Mouse (Mus musculus): ENCODE measurements around the gene Rad51ap2.
A peak's percentile ranks its signal among the peaks of the same experiment; 100 is the strongest.

Rad51ap2 gene

DNA sequence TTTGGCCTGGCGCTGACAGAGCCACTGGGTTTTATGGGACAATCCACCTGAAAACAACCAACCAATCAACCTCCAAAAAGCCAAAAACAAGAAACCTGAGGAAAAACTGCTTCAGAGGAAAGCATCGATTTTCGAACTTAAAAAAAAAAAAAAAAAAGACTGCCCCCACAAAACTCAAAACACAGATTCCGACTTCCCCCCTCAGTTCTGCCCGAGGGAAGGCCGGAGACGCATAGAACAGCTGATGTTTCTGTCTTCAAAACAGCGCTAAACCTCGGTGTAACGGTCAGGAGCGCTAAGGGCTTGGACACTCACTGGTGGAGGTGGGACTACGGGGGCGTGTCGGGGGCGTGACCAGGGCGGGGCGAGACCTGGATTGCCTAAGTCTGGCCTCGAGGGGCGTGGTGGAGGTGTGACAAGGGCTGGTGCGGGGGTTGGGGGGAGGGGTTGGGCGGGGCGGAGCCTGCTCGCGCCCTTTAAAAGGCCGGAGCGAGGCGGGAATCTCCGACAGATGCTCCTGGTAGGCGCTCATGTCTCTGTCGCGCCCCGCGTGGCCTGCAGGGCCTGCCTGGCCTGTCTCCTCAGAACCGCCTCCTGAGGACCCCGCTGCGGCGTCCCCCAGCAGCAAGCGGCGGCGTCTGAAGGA is at the start of gene Rad51ap2:
Gene Rad51ap2 (plus strand): TSS at position 531 of the 646 bp plus-strand sequence.
- DNase-seq (ENCODE audit: low read depth, low spot score): peak; percentile 9

DNA sequence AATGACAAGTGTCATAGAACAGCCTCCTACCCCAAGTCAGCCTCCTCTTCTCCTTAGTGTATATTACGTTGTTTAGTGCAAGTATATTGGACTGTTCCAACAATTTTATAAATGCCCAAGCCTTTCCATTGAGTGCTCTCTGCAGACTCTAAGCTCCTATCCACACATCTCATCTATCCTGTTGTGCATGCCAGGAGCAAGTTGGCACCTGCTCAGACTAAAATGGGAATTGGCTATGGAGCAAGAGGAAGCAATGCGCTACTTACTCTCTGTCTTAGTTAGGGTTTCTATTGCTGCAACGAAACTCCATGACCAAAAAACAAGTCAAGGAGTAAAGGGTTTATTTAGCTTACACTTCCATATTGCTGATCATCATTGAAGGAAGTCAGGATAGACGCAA is 48.2 kb upstream of the Rad51ap2 start:
- no peak for DNase-seq (ENCODE audit: low read depth, low spot score)

DNA sequence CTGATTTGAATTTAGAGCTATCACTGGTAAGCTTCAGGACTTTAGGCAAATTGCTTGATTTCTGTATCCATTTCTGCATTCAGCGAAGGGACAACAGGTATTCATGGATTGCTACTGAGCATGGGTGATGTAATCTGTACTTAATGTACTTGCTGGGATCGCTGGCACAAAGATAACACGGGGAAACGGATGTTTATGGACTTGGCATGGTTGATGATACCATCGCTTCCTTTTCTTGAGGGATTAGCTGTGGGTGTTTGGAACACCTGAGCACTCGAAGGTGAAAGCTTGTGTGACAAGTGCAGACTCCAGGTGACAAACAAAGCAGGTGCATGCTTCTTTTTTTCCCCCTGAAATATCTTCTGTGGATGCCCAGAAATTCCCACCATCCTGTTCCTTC is 37.8 kb upstream of the Rad51ap2 start:
- DNase-seq (ENCODE audit: low read depth, low spot score): no peak

DNA sequence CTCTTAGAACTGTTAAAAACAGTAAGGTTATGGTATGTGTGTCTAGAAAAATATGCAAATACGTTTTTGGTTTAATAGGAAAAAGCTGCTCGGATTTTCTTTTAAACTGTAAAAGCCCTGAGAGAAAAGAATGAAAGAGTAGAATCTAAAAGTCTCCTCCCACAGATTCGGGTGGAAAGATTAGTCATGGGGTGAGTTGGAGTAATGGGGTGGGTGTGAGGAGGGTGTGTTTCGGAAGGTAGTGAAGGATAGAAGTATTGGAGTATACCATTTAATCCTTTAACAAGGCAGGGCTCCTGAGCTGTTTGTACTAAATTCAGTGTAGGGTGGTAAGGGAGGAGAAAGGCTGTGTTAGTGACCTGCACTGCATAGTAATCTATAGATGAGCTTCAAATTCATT is 28.5 kb upstream of the Rad51ap2 start:
- DNase-seq (ENCODE audit: low read depth, low spot score): no peak

DNA sequence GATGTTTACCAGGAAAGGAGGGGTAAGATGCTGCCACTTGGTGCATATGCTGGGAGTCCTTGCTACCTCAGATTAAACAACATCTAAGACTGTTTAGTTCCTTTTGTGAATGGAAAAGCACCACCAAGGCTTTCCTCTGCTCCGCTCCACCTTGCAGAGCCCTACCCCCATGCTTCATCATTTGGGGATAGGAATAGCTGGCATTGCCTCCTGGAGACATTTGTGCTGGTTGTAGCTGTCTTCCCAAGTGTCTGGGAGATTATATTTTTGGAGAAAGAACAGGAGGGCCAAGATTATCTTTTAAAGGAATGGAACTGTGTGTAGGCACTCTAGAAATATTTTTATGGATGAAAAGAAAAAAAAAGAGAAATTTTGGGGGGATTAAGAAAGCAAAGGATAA is 22.8 kb upstream of the Rad51ap2 start:
- no peak for DNase-seq (ENCODE audit: low read depth, low spot score)

DNA sequence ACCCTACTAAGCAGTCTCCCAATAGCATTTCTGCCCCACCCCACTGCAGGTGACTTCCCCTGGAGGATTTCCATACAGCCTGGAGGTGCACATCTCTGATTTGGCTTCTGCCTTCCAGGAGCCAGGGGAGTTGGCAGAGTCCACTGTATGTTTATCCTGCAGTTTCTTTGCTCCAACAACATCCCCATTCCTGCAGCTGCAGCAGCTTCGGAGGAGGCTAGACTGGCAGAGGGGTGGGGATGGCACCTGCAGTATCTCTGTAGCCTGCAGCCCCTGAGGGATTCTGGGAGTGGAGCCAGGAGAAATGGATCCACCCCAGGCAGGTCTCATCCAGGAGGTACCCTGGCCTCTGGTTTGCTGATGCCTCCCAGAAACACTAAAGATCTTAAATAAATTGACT is 22.2 kb upstream of the Rad51ap2 start:
- DNase-seq (ENCODE audit: low read depth, low spot score): no peak

DNA sequence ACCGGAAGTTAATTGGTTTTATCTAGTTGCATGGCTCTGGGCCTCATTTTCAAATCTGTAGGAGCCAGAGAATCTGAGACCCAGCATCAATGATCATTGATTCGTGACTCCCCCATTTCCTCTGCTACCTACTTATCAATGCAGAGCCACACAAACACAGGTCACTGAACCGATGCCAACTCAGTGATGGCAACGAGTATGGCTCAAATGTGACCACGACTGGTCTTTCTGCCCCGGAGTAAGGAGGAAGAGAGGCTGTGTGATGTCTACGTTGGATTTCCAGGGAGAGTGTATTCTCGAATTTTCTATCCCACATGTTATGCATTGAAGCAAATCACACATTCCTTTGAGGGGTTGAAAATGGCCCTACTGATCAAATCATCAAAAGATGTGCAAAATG is 21.4 kb upstream of the Rad51ap2 start:
- DNase-seq (ENCODE audit: low read depth, low spot score): no peak

DNA sequence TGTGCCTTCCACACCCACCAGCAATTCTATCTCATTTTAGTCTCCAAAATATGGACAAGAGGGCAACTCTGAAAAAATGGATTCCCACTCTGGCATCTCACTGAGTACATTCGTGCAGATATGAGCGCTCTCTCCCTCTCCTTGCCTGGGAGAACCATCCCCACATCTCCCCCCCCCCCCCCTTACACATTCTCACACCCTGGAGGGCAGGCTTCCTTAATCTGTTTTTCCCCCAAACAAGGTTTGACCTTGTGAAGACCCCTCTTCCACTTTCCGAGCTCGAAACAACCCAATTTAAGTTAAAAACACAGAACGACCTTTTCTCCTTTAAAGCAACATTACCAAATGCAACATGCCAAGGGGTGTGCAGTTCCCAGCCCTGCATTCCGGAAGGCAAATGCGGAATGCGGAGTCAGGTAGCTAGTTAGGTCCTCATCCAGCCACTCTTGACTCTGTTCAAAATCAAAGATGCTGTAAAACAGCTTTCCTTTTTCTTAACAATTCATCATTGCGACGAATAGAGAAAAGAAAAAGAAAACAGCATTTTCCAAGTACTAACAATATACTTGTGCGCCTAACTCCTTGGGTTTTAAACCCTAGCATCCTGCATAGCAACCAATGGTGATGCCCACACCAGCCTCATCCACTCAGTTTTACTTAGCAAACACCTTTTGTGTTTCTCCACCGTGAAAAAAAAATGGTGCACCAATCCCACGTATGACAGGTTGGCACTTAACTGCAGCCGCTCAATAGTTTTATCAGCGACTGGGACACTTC is 20.4 kb upstream of the Rad51ap2 start:
- no peak for DNase-seq (ENCODE audit: low read depth, low spot score)

DNA sequence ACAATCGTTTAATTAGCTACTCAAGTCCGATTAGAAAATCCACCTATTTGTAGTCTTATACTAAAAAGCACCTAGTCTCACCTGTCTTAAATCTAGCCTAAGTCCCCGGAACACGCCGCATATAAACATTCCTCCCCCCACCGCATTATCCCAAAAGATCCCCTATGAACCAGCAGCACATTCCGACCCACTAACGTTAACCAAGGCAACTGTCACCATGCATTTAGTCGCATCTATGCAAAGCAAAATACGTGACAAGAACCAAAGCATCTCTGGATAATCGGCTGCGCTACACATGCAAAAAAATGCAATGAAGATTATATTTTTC is 19.9 kb upstream of the Rad51ap2 start:
- no peak for DNase-seq (ENCODE audit: low read depth, low spot score)

DNA sequence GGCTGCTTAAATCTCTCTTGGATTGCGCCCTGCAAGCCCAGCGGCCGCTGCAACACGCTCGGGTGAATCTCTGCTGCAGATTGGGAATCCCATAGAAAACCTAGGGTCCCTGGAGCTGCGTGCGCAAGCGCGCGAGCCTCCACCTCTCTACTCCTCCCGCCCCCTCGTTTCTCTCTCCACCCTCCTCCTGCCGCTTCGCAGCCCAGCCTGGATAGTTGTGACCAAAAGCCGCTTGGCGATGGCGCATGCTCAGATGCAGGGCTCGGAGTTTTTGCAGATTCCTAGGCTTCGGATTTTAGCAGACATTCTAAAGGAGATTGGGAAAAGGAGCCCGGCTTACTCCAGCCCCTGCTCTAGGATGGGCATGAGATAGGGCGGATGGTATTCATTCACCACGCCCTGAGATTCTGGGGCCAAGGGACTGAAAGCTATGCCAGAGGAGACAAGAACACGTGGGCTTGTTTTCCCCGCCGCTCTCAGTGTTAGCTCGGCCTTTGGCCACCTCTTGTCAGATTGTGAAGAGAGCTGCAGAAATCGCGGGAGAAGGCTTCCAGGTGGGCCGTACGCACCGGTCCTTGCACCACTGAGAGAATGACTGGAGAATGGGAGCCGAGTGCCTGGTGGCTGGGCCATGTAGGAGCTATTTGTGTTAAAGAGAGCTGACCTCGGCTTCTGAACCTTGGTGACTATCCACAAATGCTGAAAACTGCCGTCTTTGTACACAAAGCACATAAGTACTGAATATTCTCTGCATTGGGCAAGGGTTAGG is 19.2 kb upstream of the Rad51ap2 start, which contains the start of gene Vsnl1:
Gene Vsnl1 (minus strand): TSS at position 117 of the 769 bp plus-strand sequence.
- DNase-seq (ENCODE audit: low read depth, low spot score): no peak

DNA sequence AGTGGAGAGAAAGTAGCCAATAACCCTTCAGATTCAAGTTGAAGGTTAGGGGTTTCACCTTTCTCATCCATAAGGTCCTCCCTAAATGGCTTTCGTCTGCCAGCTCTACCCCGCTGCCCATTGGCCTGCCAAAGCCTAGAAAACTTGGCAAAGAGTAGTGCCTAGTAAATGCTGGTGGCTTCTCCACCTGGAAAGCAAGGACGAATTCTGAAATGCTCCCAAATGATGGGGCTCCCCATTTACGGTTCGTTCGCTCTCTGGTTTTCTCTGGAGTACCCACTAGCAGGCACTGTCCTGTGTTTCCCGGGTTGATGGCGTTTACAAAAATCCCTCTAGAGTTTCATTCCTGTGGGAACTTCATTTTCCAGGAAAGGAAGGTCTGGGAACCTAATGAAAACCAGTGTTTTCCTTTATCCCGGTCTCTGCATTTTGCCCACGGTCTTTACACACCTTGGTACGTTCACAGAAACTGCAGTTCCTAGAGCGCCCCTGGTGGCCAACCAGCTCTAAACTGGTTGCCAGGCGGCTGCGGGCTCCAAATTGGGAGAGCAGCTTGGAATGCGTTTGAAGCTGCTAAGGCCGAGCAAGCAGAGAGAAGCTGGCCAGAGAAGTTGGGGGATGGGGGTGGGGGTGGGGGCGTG is 18.5 kb upstream of the Rad51ap2 start:
- peak; percentile 34 for DNase-seq (ENCODE audit: low read depth, low spot score)

DNA sequence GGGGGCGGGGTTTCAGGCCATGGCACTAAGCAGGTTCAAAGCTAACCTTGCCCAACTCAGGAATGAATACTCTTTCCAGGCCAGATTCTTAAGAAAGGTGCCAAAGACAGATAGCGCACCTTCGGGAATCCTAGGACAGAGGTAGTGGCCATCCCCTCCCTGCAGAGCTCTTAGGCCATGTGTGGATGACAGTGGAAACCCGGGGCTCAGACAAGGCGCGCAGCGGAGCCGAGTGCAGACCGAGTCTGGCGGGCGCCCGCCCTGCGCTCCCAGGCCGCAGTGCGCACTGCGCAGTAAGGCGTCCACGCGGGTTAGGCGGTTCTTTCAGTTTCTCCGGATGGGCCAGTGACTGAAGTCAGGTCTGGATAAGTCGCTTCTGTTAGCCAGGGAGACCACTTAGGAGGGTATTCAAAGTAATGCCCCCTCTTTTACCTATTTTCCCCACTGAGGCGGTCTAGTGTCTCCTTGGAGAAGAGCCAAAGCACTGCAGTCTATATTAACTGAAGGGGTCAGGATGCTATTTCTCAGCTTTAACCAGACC is 17.9 kb upstream of the Rad51ap2 start:
- no peak for DNase-seq (ENCODE audit: low read depth, low spot score)

DNA sequence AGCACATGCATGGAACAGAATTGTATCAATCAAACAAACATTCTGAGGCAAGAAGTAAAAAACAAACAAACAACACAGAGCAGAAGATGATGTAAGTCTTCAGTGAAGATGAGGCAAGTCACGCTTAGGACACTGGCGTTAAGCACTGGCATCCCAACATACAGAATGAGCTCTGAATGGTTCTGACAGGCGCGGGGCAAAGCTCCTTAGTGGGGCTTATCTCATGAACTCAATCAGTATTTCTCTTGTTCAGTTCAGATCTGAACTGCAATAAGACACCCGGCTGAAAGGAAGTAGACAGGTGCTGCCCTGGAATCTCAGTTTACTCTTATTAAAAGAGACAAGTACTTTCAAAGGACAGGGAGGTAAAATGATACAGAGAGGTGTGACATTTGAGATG is 1.7 kb upstream of the Rad51ap2 start:
- no peak for DNase-seq (ENCODE audit: low read depth, low spot score)

DNA sequence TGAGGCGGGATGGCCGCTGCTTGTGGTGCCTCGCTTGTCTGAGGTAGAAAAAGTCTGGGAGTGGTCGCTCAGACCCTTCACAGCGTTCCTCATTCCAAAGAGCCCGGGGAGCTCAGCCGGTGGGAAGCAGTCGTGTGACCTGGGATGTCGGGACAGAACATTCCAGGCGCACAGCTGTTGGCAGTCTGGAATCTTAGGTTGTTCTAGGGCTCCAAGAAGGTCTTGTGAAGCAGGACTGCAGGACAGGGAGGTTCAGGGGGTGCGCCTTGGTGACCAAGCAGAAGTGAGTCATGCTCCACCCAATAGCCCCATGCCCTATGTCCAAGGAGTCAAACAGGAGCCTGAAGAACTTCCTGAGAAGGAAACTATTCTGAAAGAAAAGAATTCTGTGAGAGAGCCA is 334 bp downstream of the Rad51ap2 start:
- DNase-seq (ENCODE audit: low read depth, low spot score): no peak

DNA sequence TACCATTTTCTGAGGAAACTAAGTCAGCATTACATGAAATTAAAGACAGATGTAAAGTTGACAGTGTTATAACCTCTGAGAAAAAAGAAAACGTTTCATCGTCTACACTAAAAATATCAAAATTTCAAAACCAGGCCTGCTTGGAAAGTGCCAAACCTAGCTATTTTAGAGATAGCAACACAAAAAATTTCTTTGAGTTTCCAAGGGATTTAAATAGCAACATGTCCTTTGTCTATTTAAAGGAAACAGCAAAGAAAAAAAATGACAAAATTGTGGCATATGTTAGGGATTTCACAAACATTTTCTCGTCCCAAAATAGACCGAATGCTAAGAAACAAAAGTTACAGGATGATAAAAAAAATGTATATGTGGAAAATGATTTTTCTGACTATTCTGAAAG is 753 bp downstream of the Rad51ap2 start:
- DNase-seq (ENCODE audit: low read depth, low spot score): no peak

Data from CD4-positive, CD25-positive, alpha-beta regulatory T cell, adult 2 months (primary cell).